Mouse (Mus musculus): ENCODE measurements at regions not wholly inside any gene's neighbourhood (a gene's known extent, or its start where the extent isn't known, plus 50 kb on each side); places are given as distances from the start of the nearest gene placed in this dataset.

DNA sequence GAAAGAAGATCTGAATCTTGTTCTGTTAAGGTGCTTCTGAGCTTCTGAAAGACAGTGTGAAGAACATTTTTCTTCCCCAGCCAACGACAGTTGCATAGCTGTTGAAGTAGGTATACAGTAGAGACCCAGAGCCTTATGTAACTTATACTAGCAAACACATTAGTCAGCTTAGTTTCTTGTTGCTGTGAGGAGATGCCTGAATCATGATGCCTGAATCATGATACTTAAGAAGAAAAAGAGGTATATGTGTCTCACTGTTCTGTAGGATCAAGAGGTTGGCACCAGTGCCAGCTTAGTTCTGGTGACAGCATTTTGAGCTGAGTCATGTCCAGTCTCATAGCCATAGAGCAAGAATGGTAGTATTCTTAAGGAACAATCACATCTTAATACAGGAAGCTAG is 87.2 kb upstream of the Pdzrn3 start:
- TF ChIP-seq CTCF (IDR thresholded peaks at IDR 0.05; ENCODE audit: control insufficient read depth, insufficient read depth, insufficient read length) (no peak), USF1 (IDR thresholded peaks at IDR 0.05; ENCODE audit: low read depth) (no peak), CEBPB (IDR thresholded peaks at IDR 0.05; ENCODE audit: low read depth) (no peak), MYOD1 (IDR thresholded peaks at IDR 0.05; ENCODE audit: control insufficient read depth, insufficient read length, low read depth) (no peak), MAX (IDR thresholded peaks at IDR 0.05) (no peak), MYOG (IDR thresholded peaks at IDR 0.05; ENCODE audit: control insufficient read depth, extremely low read depth, insufficient read length) (no peak), FOSL1 (IDR thresholded peaks at IDR 0.05; ENCODE audit: insufficient read depth, low read length, poor library complexity, severe bottlenecking) (no peak)
